Mouse (Mus musculus): ENCODE measurements around the gene Mcfd2. TPM values are rescaled to one million over a fixed set of nuclear protein-coding genes. Genes with fewer than 3 reads are reported as not detected.

Gene Mcfd2
- polyA plus RNA-seq, 1 experiment from 2014 or later, result 82.7 TPM

- Histone ChIP-seq H3K27me3 (ENCODE audit: insufficient read depth, poor library complexity, severe bottlenecking) (no peaks in the 10 kb centered on the region), H3K4me1 (peaks cover 22% of the 10 kb centered on the region), H3K36me3 (peaks cover 47% of the 10 kb centered on the region), H3K4me3 (no peak overlapping the region), H3K9me3 (0 out of 2 replicates have a peak, but pooled peaks cover 8% of the 10 kb centered on the region), H3K27ac (no peak overlapping the region)
- WGBS, result 91% methylated on average over 6 of the region's 6 CpGs
- DNase-seq (ENCODE audit: low spot score), result no peak
Measured at GRCm38 (mm10) chr17:87263401-87263800, 2.3 kb downstream of the Mcfd2 start.

- H3K4me1 ChIP-seq, result no peaks in the 10 kb centered on the region
- H3K36me3 ChIP-seq, result peaks cover 64% of the 10 kb centered on the region
- H3K4me3 ChIP-seq, result no peak overlapping the region
- DNase-seq (ENCODE audit: low spot score), result no peak
- H3K9me3 ChIP-seq, result 0 out of 2 replicates have a peak, but pooled peaks cover 4% of the 10 kb centered on the region
- H3K27ac ChIP-seq, result no peak overlapping the region
- H3K27me3 ChIP-seq (ENCODE audit: insufficient read depth, poor library complexity, severe bottlenecking), result no peaks in the 10 kb centered on the region
- 90% methylated on average over 16 of the region's 16 CpGs for whole genome bisulfite sequencing
Measured at GRCm38 (mm10) chr17:87255672-87256071, 10.1 kb downstream of the Mcfd2 start.

GRCm38 (mm10) chr17:87254384-87254783 is 11.4 kb downstream of the Mcfd2 start:
- Histone ChIP-seq H3K9me3 (no peaks in the 10 kb centered on the region), H3K27me3 (ENCODE audit: insufficient read depth, poor library complexity, severe bottlenecking) (no peaks in the 10 kb centered on the region), H3K36me3 (peaks cover 51% of the 10 kb centered on the region), H3K4me1 (no peaks in the 10 kb centered on the region), H3K27ac (no peak overlapping the region), H3K4me3 (no peak overlapping the region)
- 82% methylated on average over 8 of the region's 8 CpGs for WGBS
- DNase-seq (ENCODE audit: low spot score), result no peak

- WGBS, result 50% methylated on average over 9 of the region's 9 CpGs
- DNase-seq (ENCODE audit: low spot score), result peak; percentile 54
- peak overlapping the region; percentile 69; the same call in 1 of the 2 replicates for H3K27ac ChIP-seq
Measured at GRCm38 (mm10) chr17:87246103-87246502, 19.6 kb downstream of the Mcfd2 start.

GRCm38 (mm10) chr17:87237826-87238225 is 27.9 kb downstream of the Mcfd2 start:
- WGBS, result 87% methylated on average over 11 of the region's 11 CpGs
- H3K36me3 ChIP-seq, result no peaks in the 10 kb centered on the region
- H3K4me3 ChIP-seq, result no peak overlapping the region
- no peak for DNase-seq (ENCODE audit: low spot score)
- H3K9me3 ChIP-seq, result no peaks in the 10 kb centered on the region
- H3K27ac ChIP-seq, result no peak overlapping the region
- H3K27me3 ChIP-seq (ENCODE audit: insufficient read depth, poor library complexity, severe bottlenecking), result no peaks in the 10 kb centered on the region
- peaks cover 19% of the 10 kb centered on the region for H3K4me1 ChIP-seq

More at GRCm38 (mm10) chr17:87246103-87246502, 19.6 kb downstream of the Mcfd2 start:
- H3K9me3 ChIP-seq, result no peaks in the 10 kb centered on the region
- no peaks in the 10 kb centered on the region for H3K36me3 ChIP-seq
- H3K27me3 ChIP-seq (ENCODE audit: insufficient read depth, poor library complexity, severe bottlenecking), result no peaks in the 10 kb centered on the region
- no peak overlapping the region for H3K4me3 ChIP-seq
- H3K4me1 ChIP-seq, result peaks cover 15% of the 10 kb centered on the region

- H3K4me3 ChIP-seq, result no peak overlapping the region
- DNase-seq (ENCODE audit: low spot score), result no peak
- H3K4me1 ChIP-seq, result peaks cover 19% of the 10 kb centered on the region
- WGBS, result 33% methylated on average over 18 of the region's 18 CpGs
- no peaks in the 10 kb centered on the region for H3K36me3 ChIP-seq
- no peaks in the 10 kb centered on the region for H3K9me3 ChIP-seq
- peak overlapping the region; percentile 49 for H3K27ac ChIP-seq
- H3K27me3 ChIP-seq (ENCODE audit: insufficient read depth, poor library complexity, severe bottlenecking), result no peaks in the 10 kb centered on the region
Measured at GRCm38 (mm10) chr17:87236725-87237650, 28.7 kb downstream of the Mcfd2 start.

GRCm38 (mm10) chr17:87235019-87235418 is 30.7 kb downstream of the Mcfd2 start:
- peaks cover 19% of the 10 kb centered on the region for H3K4me1 ChIP-seq
- H3K9me3 ChIP-seq, result no peaks in the 10 kb centered on the region
- no peak overlapping the region for H3K4me3 ChIP-seq
- no peaks in the 10 kb centered on the region for H3K36me3 ChIP-seq
- no peaks in the 10 kb centered on the region for H3K27me3 ChIP-seq (ENCODE audit: insufficient read depth, poor library complexity, severe bottlenecking)
- WGBS, result 95% methylated on average over 6 of the region's 6 CpGs
- DNase-seq (ENCODE audit: low spot score), result no peak
- H3K27ac ChIP-seq, result no peak overlapping the region

GRCm38 (mm10) chr17:87227878-87228277 is 37.9 kb downstream of the Mcfd2 start:
- no peaks in the 10 kb centered on the region for H3K36me3 ChIP-seq
- no peaks in the 10 kb centered on the region for H3K27me3 ChIP-seq (ENCODE audit: insufficient read depth, poor library complexity, severe bottlenecking)
- H3K27ac ChIP-seq, result no peak overlapping the region
- no peak for DNase-seq (ENCODE audit: low spot score)
- H3K9me3 ChIP-seq, result 0 out of 2 replicates have a peak, but pooled peaks cover 2% of the 10 kb centered on the region
- H3K4me1 ChIP-seq, result peaks cover 14% of the 10 kb centered on the region
- WGBS, result 41% methylated on average over 4 of the region's 4 CpGs
- H3K4me3 ChIP-seq, result no peak overlapping the region

- DNase-seq (ENCODE audit: low spot score), result peak; percentile 81
- 40% methylated on average over 10 of the region's 10 CpGs for WGBS
Measured at GRCm38 (mm10) chr17:87226079-87226640, 39.6 kb downstream of the Mcfd2 start.

GRCm38 (mm10) chr17:87225384-87225783 is 40.4 kb downstream of the Mcfd2 start:
- Histone ChIP-seq H3K4me1 (peaks cover 14% of the 10 kb centered on the region), H3K9me3 (0 out of 2 replicates have a peak, but pooled peaks cover 3% of the 10 kb centered on the region), H3K4me3 (no peak overlapping the region), H3K27me3 (ENCODE audit: insufficient read depth, poor library complexity, severe bottlenecking) (no peaks in the 10 kb centered on the region), H3K36me3 (no peaks in the 10 kb centered on the region), H3K27ac (peak overlapping the region; percentile 22; the same call in 1 of the 2 replicates)
- DNase-seq (ENCODE audit: low spot score), result peak; percentile 55
- WGBS, result 86% methylated on average over 9 of the region's 9 CpGs

More at GRCm38 (mm10) chr17:87226079-87226640, 39.6 kb downstream of the Mcfd2 start:
- Histone ChIP-seq H3K4me1 (peaks cover 14% of the 10 kb centered on the region), H3K27ac (peak overlapping the region; percentile 44; the same call in 1 of the 2 replicates), H3K36me3 (no peaks in the 10 kb centered on the region), H3K27me3 (ENCODE audit: insufficient read depth, poor library complexity, severe bottlenecking) (no peaks in the 10 kb centered on the region), H3K4me3 (no peak overlapping the region), H3K9me3 (0 out of 2 replicates have a peak, but pooled peaks cover 3% of the 10 kb centered on the region)

- WGBS, result 55% methylated on average over 2 of the region's 2 CpGs
- H3K36me3 ChIP-seq, result no peaks in the 10 kb centered on the region
- peak; percentile 68 for DNase-seq (ENCODE audit: low spot score)
- no peak overlapping the region for H3K4me3 ChIP-seq
- no peaks in the 10 kb centered on the region for H3K27me3 ChIP-seq (ENCODE audit: insufficient read depth, poor library complexity, severe bottlenecking)
- no peak overlapping the region for H3K27ac ChIP-seq
- 0 out of 2 replicates have a peak, but pooled peaks cover 3% of the 10 kb centered on the region for H3K9me3 ChIP-seq
- H3K4me1 ChIP-seq, result peaks cover 14% of the 10 kb centered on the region
Measured at GRCm38 (mm10) chr17:87224461-87224860, 41.3 kb downstream of the Mcfd2 start.

- Histone ChIP-seq H3K27ac (no peak overlapping the region), H3K4me1 (no peaks in the 10 kb centered on the region), H3K36me3 (no peaks in the 10 kb centered on the region), H3K9me3 (0 out of 2 replicates have a peak, but pooled peaks cover 3% of the 10 kb centered on the region), H3K27me3 (ENCODE audit: insufficient read depth, poor library complexity, severe bottlenecking) (peaks cover 6% of the 10 kb centered on the region; the same call in 1 of the 2 replicates), H3K4me3 (no peak overlapping the region)
- WGBS, result 79% methylated on average over 9 of the region's 9 CpGs
- no peak for DNase-seq (ENCODE audit: low spot score)
Measured at GRCm38 (mm10) chr17:87219456-87219855, 46.3 kb downstream of the Mcfd2 start.

GRCm38 (mm10) chr17:87214523-87214922 is 51.2 kb downstream of the Mcfd2 start:
- Histone ChIP-seq H3K27ac (no peak overlapping the region), H3K4me3 (no peak overlapping the region), H3K36me3 (no peaks in the 10 kb centered on the region), H3K27me3 (ENCODE audit: insufficient read depth, poor library complexity, severe bottlenecking) (peaks cover 6% of the 10 kb centered on the region; the same call in 1 of the 2 replicates), H3K9me3 (no peaks in the 10 kb centered on the region), H3K4me1 (no peaks in the 10 kb centered on the region)
- WGBS, result 85% methylated on average over 7 of the region's 7 CpGs
- peak; percentile 53 for DNase-seq (ENCODE audit: low spot score)

All from heart, embryonic 10.5 days (tissue).